Mouse (Mus musculus): ENCODE results near the gene Dmrta1.

- TF ChIP-seq CTCF (conservative IDR thresholded peaks at IDR 0.05; ENCODE audit: insufficient read depth, insufficient read length, low read depth, low read length) = no peak
- no peak for TF ChIP-seq POLR2A (IDR thresholded peaks at IDR 0.05; ENCODE audit: low read depth, low read length)
Observed at GRCm38 (mm10) chr4:89638651-89639050, 40.6 kb upstream of the Dmrta1 start.

Measured in kidney, adult 2 months (tissue).